Mouse (Mus musculus) heart, postnatal 36 days (tissue): ENCODE measurements around the gene AI987944. TPM values are rescaled to one million over a fixed set of nuclear protein-coding genes. Genes with fewer than 3 reads are reported as not detected.

ENCODE experiments used
- DNase-seq, 2 experiments: peaks; one replicate each; pipeline ENCODE4 v3.0.0; 2021 to 2022
- intact Hi-C: fragments of 180-260 bp; cut with DNase I; formaldehyde crosslinking; loops from one replicate; pipeline ENCODE4 v1.15.1; 2025
- total RNA-seq, 2 experiments: library from RNA; stranded (reverse); gene quantifications; 2 replicates each; pipeline ENCODE4 v1.2.3; 2021

Gene AI987944
- total RNA-seq, result 10 to 100 TPM; 10.5 to 12.2 TPM

DNA sequence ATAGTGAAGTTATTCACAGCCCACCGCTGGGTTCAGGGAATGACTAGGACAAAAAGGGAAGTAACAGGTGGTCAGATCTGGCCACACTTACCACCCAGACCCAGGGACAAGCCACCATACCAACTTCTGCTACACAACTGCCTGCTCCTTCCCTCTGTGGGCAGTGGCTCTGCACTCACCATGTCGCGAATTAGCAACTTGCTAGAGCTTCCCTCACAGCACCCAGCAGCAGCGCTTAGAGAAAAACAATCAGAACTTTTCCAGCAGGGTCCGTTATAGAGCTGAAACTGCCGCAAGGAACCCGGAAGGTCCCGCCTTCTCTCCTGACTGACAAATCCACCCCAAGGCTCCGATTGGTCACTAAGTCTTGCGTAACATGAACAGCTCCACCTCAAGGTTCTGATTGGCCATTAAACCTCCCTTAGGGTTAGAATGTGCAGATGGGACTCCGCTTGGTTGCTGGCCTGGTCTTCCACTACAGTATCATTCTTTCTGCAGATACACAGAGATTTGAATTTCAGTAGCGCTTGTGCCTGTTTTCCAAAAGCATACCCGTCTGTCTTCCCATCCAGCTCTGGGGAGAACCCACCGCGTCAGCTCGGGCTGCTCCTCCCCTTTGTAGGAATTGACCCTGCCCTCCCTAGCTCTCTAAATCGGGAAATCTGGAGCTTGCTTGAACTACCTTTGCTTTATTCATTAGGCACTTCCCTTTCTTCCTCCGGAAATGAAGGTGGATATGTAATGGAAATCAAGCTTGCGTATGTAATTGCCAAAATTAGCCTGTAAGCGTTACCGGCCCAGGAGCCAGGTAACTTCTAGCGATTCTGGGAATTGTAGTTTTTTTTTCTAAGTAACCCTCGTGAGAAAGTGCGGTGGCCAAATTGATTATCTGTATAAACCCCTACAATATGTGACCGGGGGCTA lies at the start of gene AI987944:
Gene AI987944, minus strand, starts transcription at position 332 of the 924 bp plus-strand sequence.
- peak; percentile 77 to 82 for DNase-seq
- intact Hi-C loops, result loop anchor here (1.0 to 10.0 kb wide), 3 partner anchors 106 to 239 kb away; partner anchors contain the start of genes 2610021A01Rik, AW146154, Gm20449 and Zfp788

DNA sequence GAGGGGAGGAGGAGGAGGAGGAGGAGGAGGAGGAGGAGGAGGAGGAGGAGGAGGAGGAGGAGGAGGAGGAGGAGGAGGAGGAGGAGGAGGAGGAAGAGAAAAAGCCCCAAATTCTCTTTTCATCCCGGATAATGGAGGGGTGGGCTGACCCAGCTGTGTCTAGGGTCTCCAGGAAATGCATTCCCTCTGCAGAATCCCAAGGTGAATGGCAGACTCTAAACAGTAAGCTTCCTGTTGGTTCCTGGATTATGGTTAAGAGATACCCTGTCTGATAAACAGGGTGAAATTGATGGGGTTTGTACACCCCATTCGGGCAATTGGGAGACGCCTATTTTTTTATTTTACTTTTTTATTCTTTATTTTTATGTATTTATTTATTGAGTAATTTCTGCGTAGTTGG lies 951 bp upstream of the AI987944 start:
- intact Hi-C loops, result loop anchor here (5.0 to 10.0 kb wide), 2 partner anchors 201 to 238 kb away; partner anchors contain the start of genes 2610021A01Rik and Zfp788
- DNase-seq, result no peak

Other genes with a start within 250 kb of the AI987944 start
- gene Gm5592, start 239.5 kb downstream of the AI987944 start, total RNA-seq, result not detected
- gene Vmn2r57, start 55.3 kb upstream of the AI987944 start, total RNA-seq, result under 1 TPM; 0.19 to 0.28 TPM
- gene Gm20449, start 106.0 kb upstream of the AI987944 start, total RNA-seq, result under 1 TPM in 1 of 2 experiments, not detected in 1; 0.11 TPM
- 1 to 10 TPM; 5.5 to 6.6 TPM for gene AW146154, start 106.5 kb upstream of the AI987944 start, total RNA-seq
- gene Gm6871, start 180.3 kb upstream of the AI987944 start, total RNA-seq, result not detected
- 1 to 10 TPM; 7.4 to 9.9 TPM for gene 2610021A01Rik, start 205.9 kb upstream of the AI987944 start, total RNA-seq
- 10 to 100 TPM in 1 of 2 experiments, 1 to 10 TPM in 1; 7.6 to 10.0 TPM for gene Zfp788, start 239.8 kb upstream of the AI987944 start, total RNA-seq